Mouse (Mus musculus): ENCODE measurements at regions not wholly inside any gene's neighbourhood (a gene's known extent, or its start where the extent isn't known, plus 50 kb on each side); places are given as distances from the start of the nearest gene placed in this dataset.

GRCm38 (mm10) chr1:164703560-164704131, 92.8 kb upstream of the Dpt start:
- TF ChIP-seq CTCF (IDR thresholded peaks at IDR 0.05; ENCODE audit: insufficient read depth, low read length), result no peak
- TF ChIP-seq POLR2A (IDR thresholded peaks at IDR 0.05; ENCODE audit: borderline replicate concordance, extremely low read depth, low read depth, low read length), result no peak
- Histone ChIP-seq H3K4me1 (ENCODE audit: control insufficient read depth, insufficient read depth, low read length) (no peaks in the 10 kb centered on the region; the same call in 1 of the 2 replicates), H3K4me3 (replicated peaks; ENCODE audit: extremely low read depth, low read depth, low read length) (no peak overlapping the region)
- no peak for DNase-seq
- 49% methylated on average over 4 of the region's 4 CpGs for WGBS

GRCm38 (mm10) chr1:164690055-164690454, 106.4 kb upstream of the Dpt start:
- H3K4me3 ChIP-seq (replicated peaks; ENCODE audit: extremely low read depth, low read depth, low read length), result no peak overlapping the region
- no peaks in the 10 kb centered on the region for H3K4me1 ChIP-seq (ENCODE audit: control insufficient read depth, insufficient read depth, low read length)
- no peak for DNase-seq
- 69% methylated on average over 1 of the region's 1 CpGs for WGBS
- TF ChIP-seq CTCF (IDR thresholded peaks at IDR 0.05; ENCODE audit: insufficient read depth, low read length) (no peak), POLR2A (IDR thresholded peaks at IDR 0.05; ENCODE audit: borderline replicate concordance, extremely low read depth, low read depth, low read length) (no peak)

- Histone ChIP-seq H3K4me3 (replicated peaks; ENCODE audit: extremely low read depth, low read depth, low read length) (no peak overlapping the region), H3K4me1 (ENCODE audit: control insufficient read depth, insufficient read depth, low read length) (no peaks in the 10 kb centered on the region)
- WGBS, result 79% methylated on average over 4 of the region's 4 CpGs
- no peak for DNase-seq
- TF ChIP-seq POLR2A (IDR thresholded peaks at IDR 0.05; ENCODE audit: borderline replicate concordance, extremely low read depth, low read depth, low read length), result no peak
These were observed 107.1 kb upstream of the Dpt start for GRCm38 (mm10) chr1:164689311-164689710.

- WGBS, result 55% methylated on average over 2 of the region's 2 CpGs
- no peak for DNase-seq
- Histone ChIP-seq H3K4me1 (ENCODE audit: control insufficient read depth, insufficient read depth, low read length) (no peaks in the 10 kb centered on the region; the same call in 1 of the 2 replicates), H3K4me3 (replicated peaks; ENCODE audit: extremely low read depth, low read depth, low read length) (no peak overlapping the region)
- TF ChIP-seq CTCF (IDR thresholded peaks at IDR 0.05; ENCODE audit: insufficient read depth, low read length), result no peak
- TF ChIP-seq POLR2A (IDR thresholded peaks at IDR 0.05; ENCODE audit: borderline replicate concordance, extremely low read depth, low read depth, low read length), result no peak
These were observed 112.0 kb upstream of the Dpt start for GRCm38 (mm10) chr1:164684437-164684836.

GRCm38 (mm10) chr1:164683788-164684187, 112.7 kb upstream of the Dpt start:
- WGBS, result 77% methylated on average over 3 of the region's 3 CpGs
- DNase-seq, result no peak
- Histone ChIP-seq H3K4me3 (replicated peaks; ENCODE audit: extremely low read depth, low read depth, low read length) (no peak overlapping the region), H3K4me1 (ENCODE audit: control insufficient read depth, insufficient read depth, low read length) (no peaks in the 10 kb centered on the region; the same call in 1 of the 2 replicates)
- no peak for TF ChIP-seq CTCF (IDR thresholded peaks at IDR 0.05; ENCODE audit: insufficient read depth, low read length)
- no peak for TF ChIP-seq POLR2A (IDR thresholded peaks at IDR 0.05; ENCODE audit: borderline replicate concordance, extremely low read depth, low read depth, low read length)

- DNase-seq, result peak; percentile 18
- Histone ChIP-seq H3K4me3 (replicated peaks; ENCODE audit: extremely low read depth, low read depth, low read length) (no peak overlapping the region), H3K4me1 (ENCODE audit: control insufficient read depth, insufficient read depth, low read length) (no peaks in the 10 kb centered on the region; the same call in 1 of the 2 replicates)
- TF ChIP-seq CTCF (IDR thresholded peaks at IDR 0.05; ENCODE audit: insufficient read depth, low read length) (no peak), POLR2A (IDR thresholded peaks at IDR 0.05; ENCODE audit: borderline replicate concordance, extremely low read depth, low read depth, low read length) (no peak)
- 52% methylated on average over 5 of the region's 5 CpGs for WGBS
These were observed 113.4 kb upstream of the Dpt start for GRCm38 (mm10) chr1:164682867-164683599.

GRCm38 (mm10) chr1:164682426-164682825, 114.0 kb upstream of the Dpt start:
- no peak for DNase-seq
- no peak overlapping the region for H3K4me3 ChIP-seq (replicated peaks; ENCODE audit: extremely low read depth, low read depth, low read length)
- WGBS, result 65% methylated on average over 6 of the region's 6 CpGs
- H3K4me1 ChIP-seq (ENCODE audit: control insufficient read depth, insufficient read depth, low read length), result no peaks in the 10 kb centered on the region; the same call in 1 of the 2 replicates
- TF ChIP-seq CTCF (IDR thresholded peaks at IDR 0.05; ENCODE audit: insufficient read depth, low read length) (no peak), POLR2A (IDR thresholded peaks at IDR 0.05; ENCODE audit: borderline replicate concordance, extremely low read depth, low read depth, low read length) (no peak)

- no peak for DNase-seq
- 16% methylated on average over 5 of the region's 5 CpGs for whole genome bisulfite sequencing
- no peak overlapping the region for H3K4me3 ChIP-seq (replicated peaks; ENCODE audit: extremely low read depth, low read depth, low read length)
- TF ChIP-seq CTCF (IDR thresholded peaks at IDR 0.05; ENCODE audit: insufficient read depth, low read length) (no peak), POLR2A (IDR thresholded peaks at IDR 0.05; ENCODE audit: borderline replicate concordance, extremely low read depth, low read depth, low read length) (no peak)
- H3K4me1 ChIP-seq (ENCODE audit: control insufficient read depth, insufficient read depth, low read length), result no peaks in the 10 kb centered on the region; the same call in 1 of the 2 replicates
These were observed 114.9 kb upstream of the Dpt start for GRCm38 (mm10) chr1:164681582-164681981.

GRCm38 (mm10) chr1:164678303-164678702, 118.1 kb upstream of the Dpt start:
- WGBS, result 33% methylated on average over 3 of the region's 3 CpGs
- TF ChIP-seq CTCF (IDR thresholded peaks at IDR 0.05; ENCODE audit: insufficient read depth, low read length), result no peak
- no peaks in the 10 kb centered on the region; the same call in 1 of the 2 replicates for H3K4me1 ChIP-seq (ENCODE audit: control insufficient read depth, insufficient read depth, low read length)
- no peak for DNase-seq
- no peak overlapping the region for H3K4me3 ChIP-seq (replicated peaks; ENCODE audit: extremely low read depth, low read depth, low read length)

- Histone ChIP-seq H3K4me3 (replicated peaks; ENCODE audit: extremely low read depth, low read depth, low read length) (no peak overlapping the region), H3K4me1 (ENCODE audit: control insufficient read depth, insufficient read depth, low read length) (no peaks in the 10 kb centered on the region)
- WGBS, result 86% methylated on average over 1 of the region's 1 CpGs
- TF ChIP-seq CTCF (IDR thresholded peaks at IDR 0.05; ENCODE audit: insufficient read depth, low read length) (no peak), POLR2A (IDR thresholded peaks at IDR 0.05; ENCODE audit: borderline replicate concordance, extremely low read depth, low read depth, low read length) (no peak)
- no peak for DNase-seq
These were observed 144.2 kb upstream of the Dpt start for GRCm38 (mm10) chr1:164652244-164652643.
